Mouse (Mus musculus): ENCODE measurements around the gene Satb2. TPM values are rescaled to one million over a fixed set of nuclear protein-coding genes. Genes with fewer than 3 reads are reported as not detected.

Satb2 gene
- total RNA-seq, 2 experiments from 2014 or later: 79.1 to 88.5 TPM

DNA sequence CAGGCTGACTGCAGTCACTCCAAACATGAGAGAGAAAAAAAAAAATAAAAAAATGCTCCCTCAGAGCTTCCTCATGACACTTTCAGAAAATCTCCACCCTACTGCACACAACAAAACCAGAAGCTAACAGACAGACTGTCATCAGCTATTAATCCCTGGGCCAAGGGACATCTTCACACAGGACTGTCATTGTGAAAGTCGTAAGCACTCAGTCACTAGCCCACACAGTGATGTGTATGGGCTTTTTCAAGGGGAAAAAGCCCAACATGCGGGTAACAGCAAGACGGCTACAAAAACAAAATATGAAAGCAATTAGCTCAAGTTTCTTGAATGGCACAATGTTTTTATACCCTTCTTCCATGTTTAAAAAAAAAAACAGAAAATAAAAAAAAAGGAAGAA, 41.9 kb downstream of the Satb2 start:
- DNase-seq (ENCODE audit: low spot score in 2 of 2): no peak

GRCm38 (mm10) chr1:56933821-56934220, 44.6 kb downstream of the Satb2 start:
- no peak for DNase-seq (ENCODE audit: low spot score in 2 of 2)

DNA sequence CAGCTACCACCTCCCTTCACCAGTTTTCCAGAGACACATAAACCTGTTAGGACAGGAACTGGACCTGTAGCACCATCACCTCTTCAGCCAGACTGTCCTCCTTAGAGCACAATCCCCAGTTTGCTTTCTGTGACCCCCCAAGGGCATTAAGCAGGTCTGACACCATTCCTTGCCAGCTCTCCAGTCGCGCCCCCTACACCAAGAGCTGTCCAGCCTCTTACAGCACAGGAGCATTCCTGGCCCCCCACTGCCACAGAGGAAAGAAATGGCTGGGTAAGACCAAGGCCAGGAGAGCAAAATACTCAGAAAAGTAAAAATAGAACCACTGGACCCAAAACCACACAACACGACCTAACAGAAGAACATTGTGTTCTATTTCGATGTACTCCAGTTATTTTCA, 48.4 kb downstream of the Satb2 start:
- no peak for DNase-seq (ENCODE audit: low spot score in 2 of 2)

DNA sequence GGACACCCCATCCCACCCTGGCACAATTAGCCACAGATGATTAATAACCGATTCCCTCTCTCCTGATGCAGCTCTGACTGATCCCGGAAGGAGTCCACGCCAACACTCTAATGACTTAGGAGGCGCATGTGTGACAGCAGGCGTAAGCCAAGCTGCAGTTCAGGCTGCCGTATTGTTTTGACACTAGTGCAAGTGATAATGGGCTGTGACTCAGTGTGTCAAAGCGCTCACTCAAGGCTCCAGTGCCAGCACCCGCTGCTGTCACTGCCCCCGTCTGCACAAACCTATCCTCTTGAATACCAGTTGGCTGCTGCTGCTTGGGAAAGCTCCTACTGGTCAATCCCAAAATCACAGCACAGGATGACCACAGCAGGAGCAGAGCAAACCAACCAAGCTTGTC, 49.7 kb downstream of the Satb2 start:
- DNase-seq (ENCODE audit: low spot score in 2 of 2): peak; percentile 34 to 56

DNA sequence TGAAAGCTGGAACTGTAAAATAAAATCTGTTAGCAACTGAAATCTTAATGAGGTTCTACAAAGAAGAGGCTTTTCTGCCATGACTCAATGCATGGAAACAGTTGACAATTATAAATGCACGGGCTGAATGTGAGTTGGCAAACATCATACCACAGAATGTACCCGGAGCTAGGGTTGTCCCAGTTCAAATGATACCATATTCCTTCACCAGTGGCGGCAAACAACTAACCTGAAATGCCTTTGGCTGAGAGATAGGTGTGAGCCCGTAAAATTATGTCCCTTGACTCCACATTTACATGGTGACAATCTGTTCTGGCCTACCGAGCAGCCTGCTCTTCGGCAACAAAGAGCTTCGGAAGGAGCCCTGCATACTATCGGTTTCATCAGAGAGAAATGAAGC, 58.0 kb downstream of the Satb2 start:
- DNase-seq (ENCODE audit: low spot score in 2 of 2): peak in 1 of 2 experiments; percentile 39

- DNase-seq (ENCODE audit: low spot score in 2 of 2): peak in 1 of 2 experiments; percentile 61
Observed at GRCm38 (mm10) chr1:56914279-56914678, 64.2 kb downstream of the Satb2 start.

DNA sequence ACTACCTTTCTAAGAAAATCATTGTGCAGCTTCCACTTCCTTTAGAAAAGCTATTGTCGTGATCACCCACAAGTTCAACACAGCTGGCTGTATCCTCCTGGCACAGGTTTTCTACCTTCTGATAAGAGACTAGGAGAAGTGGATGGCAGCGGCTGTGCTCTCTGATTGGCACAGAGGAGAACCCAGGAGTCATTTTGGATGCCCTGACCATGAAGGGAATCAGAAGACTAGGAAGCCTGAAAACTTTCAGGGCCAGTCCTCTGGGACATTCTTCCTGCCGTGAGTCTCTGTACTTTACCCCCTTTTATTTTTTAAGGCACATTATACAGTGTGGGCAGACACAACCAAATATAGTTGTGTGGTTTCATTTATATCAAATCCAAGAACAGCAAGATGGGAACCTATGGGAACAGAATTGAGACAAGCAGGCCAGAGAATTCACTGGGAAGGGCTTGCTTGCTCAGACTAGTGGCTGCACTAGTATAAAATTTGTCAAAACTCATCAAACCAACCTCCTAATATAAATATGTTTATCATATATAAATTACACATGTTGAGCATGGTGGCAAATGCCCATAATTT, 77.7 kb downstream of the Satb2 start:
- no peak for DNase-seq (ENCODE audit: low spot score in 2 of 2)

GRCm38 (mm10) chr1:56900187-56900586, 78.3 kb downstream of the Satb2 start:
- DNase-seq (ENCODE audit: low spot score in 2 of 2): no peak

GRCm38 (mm10) chr1:56898606-56899396, 79.6 kb downstream of the Satb2 start:
- no peak for DNase-seq (ENCODE audit: low spot score in 2 of 2)

DNA sequence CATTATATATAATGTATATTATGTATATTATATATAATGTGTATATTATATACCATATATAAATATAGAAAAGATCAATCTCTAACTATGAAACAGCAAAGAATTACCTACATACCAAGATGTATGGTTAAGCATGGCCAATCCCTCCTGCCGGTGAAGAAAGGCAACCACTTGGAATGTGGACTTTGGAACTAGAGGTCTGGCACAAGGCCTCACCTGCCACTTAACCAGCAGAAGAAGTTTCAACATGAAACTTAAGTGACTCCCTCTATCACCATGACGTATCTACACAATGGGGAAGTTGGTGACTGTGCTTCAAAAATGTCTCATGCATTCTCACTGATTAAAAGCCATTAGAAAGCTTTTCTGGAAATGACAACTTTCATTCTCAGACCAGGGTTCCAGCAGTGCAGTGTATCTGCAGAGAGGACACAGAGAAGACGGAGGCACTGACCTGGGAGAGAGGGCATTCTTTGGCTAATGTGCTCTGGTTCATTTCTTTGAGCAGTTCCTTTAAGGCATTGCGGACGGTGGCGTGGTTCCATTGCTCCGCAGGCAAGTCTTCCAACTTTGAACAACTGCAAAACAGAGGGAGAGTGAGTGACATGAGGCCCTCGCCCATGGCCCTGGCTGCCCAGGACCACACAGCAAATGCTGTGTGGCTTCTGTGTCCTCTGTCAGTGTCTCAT, 80.8 kb downstream of the Satb2 start:
- DNase-seq (ENCODE audit: low spot score in 2 of 2): no peak

DNA sequence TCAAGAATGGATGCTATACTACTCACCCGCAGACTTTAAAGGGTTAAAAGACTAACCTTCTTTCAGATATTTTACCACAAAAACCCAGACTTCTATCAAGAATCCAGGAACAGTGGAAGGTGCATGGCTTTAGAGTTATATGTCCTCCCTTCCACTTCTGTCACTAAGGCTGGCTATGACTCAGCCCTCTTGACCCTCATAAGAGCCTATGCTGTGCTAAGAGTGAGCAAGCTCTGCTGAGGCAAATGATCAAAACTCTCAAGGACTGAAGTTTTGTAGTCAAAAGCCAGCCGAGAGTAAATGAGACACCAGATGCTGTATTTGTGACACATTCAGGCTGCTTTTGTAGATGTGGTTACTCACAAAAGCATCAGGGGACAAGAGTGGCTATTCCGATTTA, 81.8 kb downstream of the Satb2 start:
- DNase-seq (ENCODE audit: low spot score in 2 of 2): no peak

- peak; percentile 32 to 49 for DNase-seq (ENCODE audit: low spot score in 2 of 2)
Observed at GRCm38 (mm10) chr1:56892766-56893165, 85.7 kb downstream of the Satb2 start.

DNA sequence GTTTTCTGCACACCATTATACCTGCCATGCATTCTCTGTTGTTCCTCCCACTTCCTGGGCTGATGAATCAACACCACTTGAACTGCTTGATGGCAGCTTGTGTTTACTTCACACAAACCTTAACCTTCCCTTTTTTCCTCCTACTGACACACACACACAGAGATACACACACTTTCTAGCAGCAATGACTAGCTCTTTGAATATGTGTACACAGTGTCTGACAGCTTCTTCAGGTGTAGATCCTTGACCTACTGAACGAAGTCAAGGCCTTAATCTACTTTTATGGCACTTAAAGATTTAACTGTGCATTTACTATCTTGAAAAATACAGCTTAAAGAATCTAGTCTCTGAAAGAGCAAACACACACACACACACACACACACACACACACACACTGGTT, 89.5 kb downstream of the Satb2 start:
- DNase-seq (ENCODE audit: low spot score in 2 of 2): no peak

- DNase-seq (ENCODE audit: low spot score in 2 of 2): no peak
Observed at GRCm38 (mm10) chr1:56887524-56887923, 90.9 kb downstream of the Satb2 start.

- no peak for DNase-seq (ENCODE audit: low spot score in 2 of 2)
Observed at GRCm38 (mm10) chr1:56871485-56871884, 107.0 kb downstream of the Satb2 start.

GRCm38 (mm10) chr1:56865246-56865645, 113.2 kb downstream of the Satb2 start:
- DNase-seq (ENCODE audit: low spot score in 2 of 2): no peak

DNA sequence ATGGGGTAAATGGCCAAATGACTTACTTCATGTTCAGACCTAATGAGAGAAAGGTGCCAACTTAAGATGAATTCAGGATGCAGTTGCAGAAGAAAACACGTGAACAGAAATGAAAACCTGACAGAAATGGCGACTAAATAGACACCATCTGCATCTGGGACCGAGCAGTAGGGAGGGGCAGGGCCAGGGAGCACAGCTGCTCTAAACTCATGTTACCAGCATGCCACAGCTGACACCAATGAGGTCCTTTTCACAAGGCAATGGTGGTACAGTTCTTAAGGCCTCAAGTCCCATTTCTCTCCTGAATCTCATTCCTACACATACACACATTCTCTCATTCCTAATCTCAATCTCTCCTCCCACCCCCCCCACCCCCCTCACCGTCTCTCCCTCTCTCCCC, 115.7 kb downstream of the Satb2 start:
- no peak for DNase-seq (ENCODE audit: low spot score in 2 of 2)

DNA sequence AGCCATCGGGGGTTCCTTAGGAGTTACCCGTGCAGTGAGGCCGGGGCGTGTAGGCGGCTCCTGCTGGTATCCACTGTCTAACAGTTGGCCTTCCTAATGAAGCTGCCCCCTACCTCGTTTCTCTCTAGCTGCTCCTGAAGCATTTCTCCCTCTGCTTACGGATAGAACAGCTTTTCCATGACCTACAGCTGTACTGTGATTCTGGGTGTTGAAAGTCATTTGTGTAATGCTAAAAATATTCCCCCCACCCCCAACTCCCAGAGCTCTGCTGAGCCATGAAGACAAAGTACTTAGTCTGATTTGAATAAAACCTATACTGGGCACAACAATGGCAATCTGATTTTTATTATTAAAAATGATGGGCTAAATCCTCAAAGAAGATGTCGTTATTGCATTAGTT, 121.2 kb downstream of the Satb2 start:
- no peak for DNase-seq (ENCODE audit: low spot score in 2 of 2)

- peak in 1 of 2 experiments; percentile 26 for DNase-seq (ENCODE audit: low spot score in 2 of 2)
Observed at GRCm38 (mm10) chr1:56850446-56850845, 128.0 kb downstream of the Satb2 start.

- DNase-seq (ENCODE audit: low spot score in 2 of 2): no peak
Observed at GRCm38 (mm10) chr1:56846358-56846757, 132.1 kb downstream of the Satb2 start.

- DNase-seq (ENCODE audit: low spot score in 2 of 2): no peak
Observed at GRCm38 (mm10) chr1:56845523-56846118, 132.8 kb downstream of the Satb2 start.

Measured in left cerebral cortex, adult 18-20 months (tissue).